Mouse (Mus musculus) effector memory CD4-positive, alpha-beta T cell, adult 7 months (primary cell): ENCODE data around the gene 2210010C04Rik. TPM values are rescaled to one million over a fixed set of nuclear protein-coding genes. Genes with fewer than 3 reads are reported as not detected.

Experiments used
- polyA plus RNA-seq: library from polyadenylated mRNA; unstranded; fragments of 100-300 nt; shearing (Covaris generic); gene quantifications from one replicate; pipeline ENCODE4 v1.2.1, GENCODE M21; 2017

2210010C04Rik gene
- 0.17 TPM for polyA plus RNA-seq

GRCm38 (mm10) chr6:41035409-41035808 lies at the start of gene 2210010C04Rik:
TSS of gene 2210010C04Rik (minus strand) at chr6:41035509.

DNA sequence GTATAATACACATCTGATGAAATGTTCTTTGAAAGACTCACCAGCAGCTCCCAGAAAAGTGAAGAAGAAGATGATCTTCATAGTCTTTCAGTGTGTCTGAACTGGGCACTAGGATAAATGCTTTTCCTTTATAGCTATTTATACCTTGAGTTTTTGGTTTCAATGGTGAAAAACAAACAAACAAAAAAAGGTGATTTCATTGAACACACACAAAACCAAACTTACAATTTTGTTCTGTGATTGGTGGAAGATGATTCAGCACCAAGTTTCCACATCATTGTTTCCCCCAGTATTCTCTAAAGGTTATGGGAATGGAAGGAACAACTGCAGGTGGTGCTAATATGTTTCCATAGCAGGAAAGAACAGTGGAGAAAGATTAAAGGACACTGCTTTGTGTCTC lies 35.9 kb downstream of the 2210010C04Rik start, which contains the start of gene Gm2663:
Gene Gm2663, minus strand, starts transcription at position 101 of the 400 bp plus-strand sequence.

Other genes with a start within 250 kb of the 2210010C04Rik start
- not detected for gene Moxd2, start 148.0 kb downstream of the 2210010C04Rik start, polyA plus RNA-seq
- gene Prss58, start 135.1 kb downstream of the 2210010C04Rik start, polyA plus RNA-seq = not detected
- gene 1700074P13Rik, start 95.0 kb downstream of the 2210010C04Rik start, polyA plus RNA-seq = not detected
- gene Gm4744, start 83.6 kb downstream of the 2210010C04Rik start, polyA plus RNA-seq = not detected
- gene 1810009J06Rik, start 70.8 kb downstream of the 2210010C04Rik start, polyA plus RNA-seq = not detected
- gene Gm2663, start 36.0 kb downstream of the 2210010C04Rik start, polyA plus RNA-seq = not detected